Mouse (Mus musculus): Measurements from ENCODE around the gene Gpm6a.

GRCm38 (mm10) chr8:55025851-55026660 lies 71.4 kb downstream of the Gpm6a start:
- TF ChIP-seq CTCF (IDR thresholded peaks at IDR 0.05; ENCODE audit: control insufficient read depth, insufficient read depth, insufficient replicate concordance, low read depth, low read length), result no peak
- TF ChIP-seq POLR2A (IDR thresholded peaks at IDR 0.05; ENCODE audit: control insufficient read depth, low read depth, low read length), result no peak

All from testis, adult 2 months (tissue).